7 mouse cellular contexts compared by ENCODE assay signal in the genomic region with DNA sequence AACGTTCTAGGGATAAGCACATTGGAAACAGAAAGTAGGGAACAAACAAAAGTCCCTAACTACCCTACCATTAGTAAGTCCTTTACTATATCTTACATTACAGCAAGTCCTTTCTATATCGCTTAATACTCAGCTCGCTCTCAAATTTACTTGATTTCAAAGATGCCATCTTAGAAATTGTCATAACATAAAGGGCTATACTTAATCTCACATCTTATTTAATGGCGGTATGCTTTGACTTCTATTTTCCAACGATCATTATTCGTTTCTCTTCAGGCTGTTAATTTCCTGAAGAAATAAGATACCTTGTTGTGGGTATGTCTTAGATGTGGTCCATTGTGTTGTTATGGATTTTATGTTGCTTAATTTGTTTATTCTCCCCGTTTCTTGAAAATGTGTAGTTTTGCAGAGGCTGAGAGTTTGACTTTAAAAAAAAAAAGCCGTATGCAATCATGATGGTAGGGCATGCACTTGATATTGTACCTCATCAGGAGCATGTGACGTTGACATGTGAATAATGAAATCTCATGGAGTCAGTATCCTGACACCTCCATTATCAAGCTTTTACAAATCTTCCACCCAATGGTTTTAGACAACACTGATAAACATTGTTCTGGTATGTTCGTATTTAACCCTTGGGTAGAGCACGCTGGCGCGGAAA.
A peak's percentile ranks its signal among the peaks of the same experiment; 100 is the strongest.
DNase-seq lines count a peak whose midpoint lies in the region; ATAC-seq and TF ChIP-seq lines count a peak whose summit lies in the region.

No protein-coding gene starts in this region.

- intact Hi-C loops in left cerebral cortex, postnatal 25 days (cut with DNase I): loop anchor here (2.0 to 10.0 kb wide), 3 partner anchors 32 to 230 kb away; no protein-coding TSS in a partner anchor

- 38% methylated on average over 13 of the region's 13 CpGs for WGBS in lung, postnatal 0 days
- 53% methylated on average over 13 of the region's 13 CpGs for WGBS in forebrain, embryonic 10.5 days
- WGBS in limb, embryonic 11.5 days: 59% methylated on average over 13 of the region's 13 CpGs
- WGBS in stomach, embryonic 14.5 days: 46% methylated on average over 13 of the region's 13 CpGs

- TF ChIP-seq EP300 in lung, postnatal 0 days (IDR thresholded peaks at IDR 0.05): no peak

- peak overlapping the region; percentile 89; the same call in 1 of the 2 replicates for H3K9ac ChIP-seq in lung, postnatal 0 days (replicated peaks; ENCODE audit: low read depth)
- H3K9ac ChIP-seq in limb, embryonic 11.5 days (ENCODE audit: low read length): no peak overlapping the region
- H3K9ac ChIP-seq in stomach, embryonic 14.5 days (replicated peaks; ENCODE audit: low read depth, low read length): peak overlapping the region; percentile 53; the same call in 1 of the 2 replicates

- H3K4me1 ChIP-seq in lung, postnatal 0 days (ENCODE audit: insufficient read depth, low read depth, low read length): 0 out of 2 replicates have a peak, but pooled peaks cover 2% of the 10 kb centered on the region
- peaks cover 18% of the 10 kb centered on the region for H3K4me1 ChIP-seq in forebrain, embryonic 10.5 days
- H3K4me1 ChIP-seq in limb, embryonic 11.5 days (ENCODE audit: control insufficient read depth, insufficient read depth, low read length): 0 out of 2 replicates have a peak, but pooled peaks cover 5% of the 10 kb centered on the region
- H3K4me1 ChIP-seq in stomach, embryonic 14.5 days (ENCODE audit: control insufficient read depth, insufficient read depth, low read length): peaks cover 6% of the 10 kb centered on the region; the same call in 1 of the 2 replicates

- H3K9me3 ChIP-seq in lung, postnatal 0 days (ENCODE audit: low read length): no peaks in the 10 kb centered on the region
- no peaks in the 10 kb centered on the region for H3K9me3 ChIP-seq in forebrain, embryonic 10.5 days
- no peaks in the 10 kb centered on the region for H3K9me3 ChIP-seq in limb, embryonic 11.5 days (ENCODE audit: control insufficient read depth, low read length)
- H3K9me3 ChIP-seq in stomach, embryonic 14.5 days (ENCODE audit: control insufficient read depth, low read depth, low read length): no peaks in the 10 kb centered on the region

- no peaks in the 10 kb centered on the region for H3K27me3 ChIP-seq in lung, postnatal 0 days (replicated peaks; ENCODE audit: insufficient read depth, low read length)
- peaks cover 5% of the 10 kb centered on the region; the same call in 1 of the 2 replicates for H3K27me3 ChIP-seq in forebrain, embryonic 10.5 days (ENCODE audit: poor library complexity, severe bottlenecking)
- no peaks in the 10 kb centered on the region for H3K27me3 ChIP-seq in limb, embryonic 11.5 days (ENCODE audit: control insufficient read depth, insufficient read depth, low read length)
- H3K27me3 ChIP-seq in stomach, embryonic 14.5 days (ENCODE audit: control insufficient read depth, insufficient read depth, low read length): no peaks in the 10 kb centered on the region

- DNase-seq in lung, postnatal 0 days (ENCODE audit: low spot score): peak; percentile 32
- no peak for DNase-seq in lung, postnatal 4 days
- DNase-seq in forebrain, embryonic 10.5 days (ENCODE audit: extremely low spot score, low spot score): no peak
- DNase-seq in limb, embryonic 11.5 days (ENCODE audit: low spot score): no peak
- no peak for DNase-seq in left cerebral cortex, postnatal 25 days (ENCODE audit: low spot score in 2 of 2)
- DNase-seq in layer of hippocampus, adult 8-10 months (ENCODE audit: low spot score in 2 of 2): no peak

- H3K4me3 ChIP-seq in lung, postnatal 0 days (ENCODE audit: low read depth, low read length): peak overlapping the region; percentile 88
- peak overlapping the region; percentile 89 for H3K4me3 ChIP-seq in forebrain, embryonic 10.5 days
- peak overlapping the region; percentile 90 for H3K4me3 ChIP-seq in limb, embryonic 11.5 days (ENCODE audit: low read depth, low read length)
- H3K4me3 ChIP-seq in stomach, embryonic 14.5 days (ENCODE audit: low read depth, low read length): peak overlapping the region; percentile 90

- no peak for ATAC-seq in lung, postnatal 0 days
- ATAC-seq in limb, embryonic 11.5 days (ENCODE audit: insufficient number of reproducible peaks, low FRiP score, low TSS enrichment, low read depth): no peak
- ATAC-seq in stomach, embryonic 14.5 days (ENCODE audit: insufficient number of reproducible peaks, insufficient read depth, low FRiP score, low read depth): no peak

- peak overlapping the region; percentile 95 for H3K27ac ChIP-seq in lung, postnatal 0 days (ENCODE audit: low read length)
- H3K27ac ChIP-seq in forebrain, embryonic 10.5 days: peak overlapping the region; percentile 96
- no peak overlapping the region for H3K27ac ChIP-seq in limb, embryonic 11.5 days (replicated peaks; ENCODE audit: low read depth, low read length)
- H3K27ac ChIP-seq in stomach, embryonic 14.5 days (ENCODE audit: low read length): peak overlapping the region; percentile 92

- no peaks in the 10 kb centered on the region for H3K36me3 ChIP-seq in lung, postnatal 0 days (ENCODE audit: insufficient read depth, low read length)
- H3K36me3 ChIP-seq in forebrain, embryonic 10.5 days (replicated peaks): no peaks in the 10 kb centered on the region
- no peaks in the 10 kb centered on the region for H3K36me3 ChIP-seq in limb, embryonic 11.5 days (ENCODE audit: control insufficient read depth, insufficient read depth, low read length)
- no peaks in the 10 kb centered on the region for H3K36me3 ChIP-seq in stomach, embryonic 14.5 days (ENCODE audit: control insufficient read depth, insufficient read depth, low read length)

- TF ChIP-seq CTCF in lung, postnatal 0 days (IDR thresholded peaks at IDR 0.05): no peak

- peak overlapping the region; percentile 72 for H3K4me2 ChIP-seq in lung, postnatal 0 days (replicated peaks; ENCODE audit: low read depth, low read length)
- H3K4me2 ChIP-seq in limb, embryonic 11.5 days (ENCODE audit: low read depth, severe bottlenecking): peak overlapping the region; percentile 41
- peak overlapping the region; percentile 34 for H3K4me2 ChIP-seq in stomach, embryonic 14.5 days (replicated peaks; ENCODE audit: low read depth, low read length)
